12 mouse cellular contexts compared by ENCODE assay signal in genomic region chr17:31450206-31450605, GRCm38 (mm10).
DNase-seq lines count a peak whose midpoint lies in the region; ATAC-seq lines count a peak whose summit lies in the region.
"Had no signal": no experiment of that assay in that cellular context is flagged by ENCODE, and none has a peak within 500 bp of the region (broad histone marks: within the 10 kb centered on the region; RNA-seq: fewer than 3 reads in every experiment).

No protein-coding gene starts in this region.

- no peak for ATAC-seq in intestine, embryonic 14.5 days (replicated peaks; ENCODE audit: low FRiP score, low TSS enrichment, low read depth)
- peak; percentile 21; the same call in 1 of the 2 replicates for ATAC-seq in neural tube, embryonic 15.5 days (ENCODE audit: low FRiP score)
- ATAC-seq in monocyte, adult 5-6 weeks (replicated peaks; ENCODE audit: insufficient number of reproducible peaks, low FRiP score, low TSS enrichment, poor library complexity, severe bottlenecking) = no peak
- ATAC-seq in inflammation-experienced regulatory T-cells, adult 6 months = no peak

- H3K4me3 ChIP-seq in intestine, embryonic 14.5 days (ENCODE audit: low read depth, low read length) = no peak overlapping the region
- H3K4me3 ChIP-seq in neural tube, embryonic 15.5 days (replicated peaks) = no peak overlapping the region

- H3K27ac ChIP-seq in intestine, embryonic 14.5 days (ENCODE audit: low read depth) = peak overlapping the region; percentile 96
- peak overlapping the region; percentile 78 for H3K27ac ChIP-seq in neural tube, embryonic 15.5 days (replicated peaks)

- H3K9me3 ChIP-seq in intestine, embryonic 14.5 days (ENCODE audit: control insufficient read depth, low read length) = no peaks in the 10 kb centered on the region
- no peaks in the 10 kb centered on the region for H3K9me3 ChIP-seq in neural tube, embryonic 15.5 days (replicated peaks)

- intact Hi-C loops in left cerebral cortex, postnatal 4 days (cut with DNase I) = no loop called here
- intact Hi-C loops in left cerebral cortex, postnatal 36 days (cut with DNase I) = no loop called here

- DNase-seq in cerebellum, postnatal 4 days (ENCODE audit: low spot score in 2 of 2) = peak; percentile 41 to 77
- no peak for DNase-seq in cerebellum, adult 8-10 months
- peak; percentile 88 for DNase-seq in left cerebral cortex, postnatal 4 days
- no peak for DNase-seq in left cerebral cortex, postnatal 36 days (ENCODE audit: low spot score in 2 of 2)
- no peak for DNase-seq in intestine, embryonic 14.5 days (ENCODE audit: low spot score)
- DNase-seq: heart, postnatal 36 days; kidney, postnatal 14 days; lung, adult 18-20 months had no signal

- no peak overlapping the region for H3K4me2 ChIP-seq in intestine, embryonic 14.5 days (ENCODE audit: low read length)
- H3K4me2 ChIP-seq in neural tube, embryonic 15.5 days = no peak overlapping the region

- no peaks in the 10 kb centered on the region for H3K27me3 ChIP-seq in intestine, embryonic 14.5 days (replicated peaks; ENCODE audit: control insufficient read depth, insufficient read depth, low read length)
- no peaks in the 10 kb centered on the region for H3K27me3 ChIP-seq in neural tube, embryonic 15.5 days (replicated peaks)

- no peak overlapping the region for H3K9ac ChIP-seq in intestine, embryonic 14.5 days (ENCODE audit: low read length)
- no peak overlapping the region for H3K9ac ChIP-seq in neural tube, embryonic 15.5 days (replicated peaks)

- peaks cover 46% of the 10 kb centered on the region for H3K4me1 ChIP-seq in intestine, embryonic 14.5 days (replicated peaks; ENCODE audit: control insufficient read depth, insufficient read depth, low read length)
- peaks cover 24% of the 10 kb centered on the region for H3K4me1 ChIP-seq in neural tube, embryonic 15.5 days

- H3K36me3 ChIP-seq in intestine, embryonic 14.5 days (ENCODE audit: control insufficient read depth, insufficient read depth, low read length) = peaks cover 28% of the 10 kb centered on the region
- H3K36me3 ChIP-seq in neural tube, embryonic 15.5 days = peaks cover 5% of the 10 kb centered on the region
- H3K36me3 ChIP-seq: G1E had no signal

- WGBS in intestine, embryonic 14.5 days = 44% methylated on average over 3 of the region's 3 CpGs
- WGBS in neural tube, embryonic 15.5 days = 46% methylated on average over 3 of the region's 3 CpGs

Comparison
In these comparisons a context has a peak if more than half of its experiments do, and no peak if none do; other contexts are left out.
1. DNase-seq: peak in cerebellum, postnatal 4 days (2 of 2) and left cerebral cortex, postnatal 4 days (single experiment); none in cerebellum, adult 8-10 months (single experiment), left cerebral cortex, postnatal 36 days (0 of 2) and intestine, embryonic 14.5 days (single experiment).